Mouse (Mus musculus) heart, postnatal 4 days (tissue): ENCODE results near the gene 8030474K03Rik. TPM values are rescaled to one million over a fixed set of nuclear protein-coding genes. Genes with fewer than 3 reads are reported as not detected.
"Not testable (repeated sequence)": the region's sequence is repeated elsewhere in the genome, so short reads cannot be mapped to it uniquely, and the experiment has no call there.

Source experiments
- DNase-seq: peaks from one replicate; pipeline ENCODE4 v3.0.0; 2021
- total RNA-seq, 2 experiments: library from RNA; stranded (reverse); gene quantifications; 2 replicates each; pipeline ENCODE4 v1.2.3; 2021

Gene 8030474K03Rik
- not detected for total RNA-seq

- no peak for DNase-seq
Measured at GRCm38 (mm10) chrX:101794342-101794741, at the start of gene 8030474K03Rik, which contains the start of gene Gm4779. 8030474K03Rik (plus strand) TSS chrX:101794656. Gm4779 (minus strand) TSS chrX:101794423.

- DNase-seq, result no peak
Measured at GRCm38 (mm10) chrX:101750144-101750543, 44.3 kb upstream of the 8030474K03Rik start.

- DNase-seq, result peak; percentile 42
Measured at GRCm38 (mm10) chrX:101754478-101754877, 40.0 kb upstream of the 8030474K03Rik start.

- DNase-seq, result no peak
Measured at GRCm38 (mm10) chrX:101764621-101765020, 29.8 kb upstream of the 8030474K03Rik start.

- DNase-seq, result no peak
Measured at GRCm38 (mm10) chrX:101765111-101765510, 29.3 kb upstream of the 8030474K03Rik start.

- no peak for DNase-seq
Measured at GRCm38 (mm10) chrX:101767280-101767679, 27.2 kb upstream of the 8030474K03Rik start.

- no peak for DNase-seq
Measured at GRCm38 (mm10) chrX:101769478-101769877, 25.0 kb upstream of the 8030474K03Rik start.

- DNase-seq, result no peak
Measured at GRCm38 (mm10) chrX:101770307-101770706, 24.1 kb upstream of the 8030474K03Rik start.

GRCm38 (mm10) chrX:101772035-101772434 lies 22.4 kb upstream of the 8030474K03Rik start:
- peak; percentile 72 for DNase-seq

- DNase-seq, result peak; percentile 62
Measured at GRCm38 (mm10) chrX:101791551-101791950, 2.9 kb upstream of the 8030474K03Rik start.

GRCm38 (mm10) chrX:101805512-101805911 lies 11.1 kb downstream of the 8030474K03Rik start:
- DNase-seq, result no peak

GRCm38 (mm10) chrX:101811750-101812149 lies 17.3 kb downstream of the 8030474K03Rik start:
- DNase-seq, result no peak

GRCm38 (mm10) chrX:101819163-101819562 lies 24.7 kb downstream of the 8030474K03Rik start:
- DNase-seq, result no peak

- DNase-seq, result not testable (repeated sequence)
Measured at GRCm38 (mm10) chrX:101819980-101820379, 25.5 kb downstream of the 8030474K03Rik start.

GRCm38 (mm10) chrX:101847191-101847795 lies 52.8 kb downstream of the 8030474K03Rik start:
- DNase-seq, result peak; percentile 14

Other genes with a start within 250 kb of the 8030474K03Rik start
- gene Ogt, start 154.6 kb upstream of the 8030474K03Rik start, total RNA-seq, result 10 to 100 TPM; 84.4 to 86.9 TPM
- gene Cxcr3, start 60.4 kb upstream of the 8030474K03Rik start, total RNA-seq, result under 1 TPM in 1 of 2 experiments, not detected in 1; 0.25 TPM
- not detected for gene Gm4779, start 233 bp upstream of the 8030474K03Rik start, total RNA-seq
- gene Nhsl2, start 54.7 kb downstream of the 8030474K03Rik start, total RNA-seq, result 1 to 10 TPM; 7.8 to 8.4 TPM